Mouse (Mus musculus) heart, postnatal 14 days (tissue): ENCODE data around the gene Ppp1cc. TPM values are rescaled to one million over a fixed set of nuclear protein-coding genes. Genes with fewer than 3 reads are reported as not detected.
"Not testable (repeated sequence)": the region's sequence is repeated elsewhere in the genome, so short reads cannot be mapped to it uniquely, and the experiment has no call there.

Source experiments
- DNase-seq, 2 experiments: peaks; one replicate each; pipeline ENCODE4 v3.0.0; 2021 to 2022
- intact Hi-C: fragments of 180-260 bp; cut with DNase I; formaldehyde crosslinking; loops from one replicate; pipeline ENCODE4 v1.15.1; 2025
- total RNA-seq, 2 experiments: library from RNA; stranded (reverse); gene quantifications; 2 replicates each; pipeline ENCODE4 v1.2.3; 2021

Gene Ppp1cc
- total RNA-seq, 2 experiments from 2014 or later = 121 to 152 TPM

- intact Hi-C loops = loop anchor here (2.0 kb wide), 1 partner anchor 16 kb away; no protein-coding TSS in a partner anchor
- DNase-seq = peak in 1 of 2 experiments; percentile 36
Observed at GRCm38 (mm10) chr5:122158557-122159515, 758 bp downstream of the Ppp1cc start.

GRCm38 (mm10) chr5:122163194-122163593 is 5.1 kb downstream of the Ppp1cc start:
- DNase-seq = no peak
- intact Hi-C loops = no loop called here

DNA sequence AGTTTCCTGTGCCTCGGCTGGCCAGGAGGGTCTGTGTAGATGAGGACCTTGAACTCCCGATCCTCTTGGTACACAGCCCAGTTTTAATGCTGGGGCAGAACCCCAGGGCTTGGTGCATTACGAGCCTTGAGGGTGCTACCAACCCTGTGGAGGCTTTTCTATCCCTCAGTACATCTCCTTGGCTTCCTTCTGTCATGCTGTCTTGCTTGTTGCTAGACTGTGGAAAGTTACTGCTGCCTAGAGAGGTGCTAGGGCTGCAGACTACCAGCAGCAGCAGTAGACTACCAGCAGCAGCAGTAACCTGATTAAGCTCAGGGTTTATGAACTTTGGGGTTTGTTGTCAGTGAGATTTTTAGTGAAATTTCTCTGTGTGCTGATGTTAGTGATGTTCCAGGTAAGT is 5.9 kb downstream of the Ppp1cc start:
- intact Hi-C loops = no loop called here
- DNase-seq = no peak

- intact Hi-C loops = no loop called here
- DNase-seq = peak; percentile 38 to 56
Observed at GRCm38 (mm10) chr5:122165233-122165915, 7.3 kb downstream of the Ppp1cc start.

- intact Hi-C loops = no loop called here
Observed at GRCm38 (mm10) chr5:122166636-122167161, 8.6 kb downstream of the Ppp1cc start.

DNA sequence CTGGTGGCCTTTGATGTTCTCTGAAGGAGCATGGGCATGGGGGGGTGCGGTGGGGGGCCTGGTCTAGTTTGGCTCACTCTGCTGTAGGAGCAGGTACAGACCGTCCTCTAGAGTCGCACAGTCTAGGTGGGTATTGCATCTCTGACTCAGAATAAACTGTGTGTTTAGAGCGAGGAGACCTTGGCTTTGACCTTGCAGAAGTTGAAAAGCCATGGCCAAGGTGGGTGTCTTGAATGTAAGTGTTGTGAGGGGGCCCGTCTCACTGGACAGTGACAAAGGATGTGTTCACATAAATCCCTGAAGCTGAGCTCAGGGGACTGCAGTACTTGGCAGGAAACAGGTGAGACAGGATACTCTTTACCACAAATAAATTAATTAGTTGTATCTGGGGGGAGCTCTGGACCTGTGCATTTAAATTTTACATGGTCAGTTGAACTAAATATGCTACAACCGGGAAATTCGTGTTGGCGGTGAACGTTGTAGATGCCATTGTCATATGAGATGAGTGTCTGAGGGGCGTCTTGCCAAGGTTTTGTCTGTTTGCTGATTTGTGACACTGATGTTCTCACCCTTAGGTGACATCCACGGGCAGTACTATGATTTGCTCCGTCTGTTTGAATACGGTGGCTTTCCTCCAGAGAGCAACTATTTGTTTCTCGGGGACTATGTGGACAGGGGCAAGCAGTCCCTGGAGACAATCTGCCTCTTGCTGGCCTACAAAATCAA is 10.4 kb downstream of the Ppp1cc start:
- intact Hi-C loops = no loop called here
- no peak for DNase-seq

More at GRCm38 (mm10) chr5:122166636-122167161, 8.6 kb downstream of the Ppp1cc start:
- no peak for DNase-seq

GRCm38 (mm10) chr5:122171058-122171457 is 13.0 kb downstream of the Ppp1cc start:
- DNase-seq = no peak
- intact Hi-C loops = no loop called here

GRCm38 (mm10) chr5:122175402-122175801 is 17.3 kb downstream of the Ppp1cc start:
- no peak for DNase-seq
- intact Hi-C loops = loop anchor here (5.0 kb wide), 1 partner anchor 72 kb away; no protein-coding TSS in a partner anchor

GRCm38 (mm10) chr5:122175961-122176360 is 17.9 kb downstream of the Ppp1cc start:
- no peak for DNase-seq
- intact Hi-C loops = loop anchor here (1.0 to 5.0 kb wide), 2 partner anchors 45 to 71 kb away; no protein-coding TSS in a partner anchor

DNA sequence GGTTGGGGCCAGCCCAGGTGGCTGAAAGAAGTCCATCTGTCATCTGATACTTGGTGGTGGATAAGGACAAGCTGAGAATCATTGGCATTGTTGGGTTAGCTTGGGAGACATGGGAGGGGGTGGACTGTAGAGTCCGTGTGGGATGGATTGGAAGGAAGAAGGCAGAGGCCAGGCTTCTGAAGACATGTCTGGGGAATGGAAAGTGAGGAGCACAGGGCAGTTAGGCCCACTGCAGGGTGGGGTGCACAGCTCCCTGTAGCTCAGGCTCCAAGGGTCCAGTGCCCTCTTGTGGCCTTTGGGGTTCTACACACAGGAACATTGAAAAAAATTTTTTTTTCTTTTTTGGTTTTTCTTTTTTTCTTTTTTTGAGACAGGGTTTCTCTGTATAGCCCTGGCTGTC is 18.3 kb downstream of the Ppp1cc start:
- intact Hi-C loops = loop anchor here (1.0 to 5.0 kb wide), 2 partner anchors 45 to 71 kb away; no protein-coding TSS in a partner anchor
- peak; percentile 59 to 77 for DNase-seq

GRCm38 (mm10) chr5:122179665-122180064 is 21.6 kb downstream of the Ppp1cc start:
- DNase-seq = no peak
- intact Hi-C loops = loop anchor here (5.0 kb wide), 1 partner anchor 68 kb away; no protein-coding TSS in a partner anchor

GRCm38 (mm10) chr5:122184283-122184806 is 26.3 kb downstream of the Ppp1cc start:
- DNase-seq = no peak
- intact Hi-C loops = no loop called here

- DNase-seq, intact Hi-C loops: not testable (repeated sequence)
Observed at GRCm38 (mm10) chr5:122184858-122185257, 26.8 kb downstream of the Ppp1cc start.

- intact Hi-C loops = no loop called here
- DNase-seq = no peak
Observed at GRCm38 (mm10) chr5:122189115-122189514, 31.0 kb downstream of the Ppp1cc start.

DNA sequence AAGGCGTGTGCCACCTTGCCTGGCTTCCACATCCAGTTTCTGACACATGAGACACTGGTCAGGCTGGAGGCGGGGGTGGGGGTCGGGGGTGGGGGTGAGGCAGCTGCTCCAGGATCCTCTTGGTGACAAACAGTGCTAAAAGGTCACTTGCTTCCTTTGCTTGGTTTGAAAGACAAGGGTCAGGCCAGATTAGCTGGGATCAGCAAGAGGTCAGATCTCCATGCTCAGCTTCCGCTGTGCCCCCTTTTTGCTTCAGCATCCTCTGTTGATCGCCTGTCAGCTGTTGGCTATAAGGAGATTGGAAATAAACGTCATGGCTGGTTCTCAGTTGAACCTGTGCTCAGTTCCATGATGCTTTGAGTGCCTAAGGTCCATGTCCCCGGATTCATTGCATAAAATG is 32.4 kb downstream of the Ppp1cc start:
- DNase-seq = no peak
- intact Hi-C loops = no loop called here

DNA sequence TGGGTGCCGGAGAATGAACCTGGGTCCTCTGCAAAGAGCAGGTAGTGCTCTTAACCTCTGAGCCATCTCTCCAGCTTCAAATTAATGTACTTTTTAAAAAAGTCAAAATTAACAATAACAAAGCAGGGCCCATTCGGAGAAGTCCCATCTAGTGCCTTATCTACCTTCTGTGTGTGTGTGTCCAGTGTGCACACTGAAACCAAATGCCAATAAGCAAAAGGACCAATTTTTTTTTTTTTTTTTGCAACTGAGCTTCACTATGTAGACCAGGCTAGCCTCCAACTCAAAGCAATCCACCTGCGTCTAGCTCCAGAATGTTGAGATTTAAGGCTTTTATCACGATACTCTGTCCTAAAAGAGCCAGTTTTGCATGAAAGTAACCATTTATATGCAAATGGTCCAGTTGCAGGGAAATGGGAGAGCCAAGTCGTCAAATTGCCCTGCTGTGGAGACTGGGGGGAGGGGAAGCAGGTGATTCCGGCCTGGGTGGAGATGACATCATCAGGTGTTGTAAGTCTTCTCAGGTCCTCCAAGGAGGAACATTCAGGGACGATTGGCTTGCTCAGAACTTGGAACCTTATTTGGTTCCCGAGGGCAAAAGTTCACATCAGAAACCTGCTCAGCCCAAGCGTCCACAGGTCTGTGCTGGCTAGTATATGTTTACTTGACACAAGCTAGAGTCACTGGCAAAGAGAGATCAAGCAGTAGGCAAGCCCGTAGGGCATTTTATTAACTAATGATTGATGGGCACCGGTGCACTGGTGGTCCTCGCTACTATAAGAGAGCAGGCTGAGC is 33.4 kb downstream of the Ppp1cc start:
- DNase-seq = no peak
- intact Hi-C loops = no loop called here

DNA sequence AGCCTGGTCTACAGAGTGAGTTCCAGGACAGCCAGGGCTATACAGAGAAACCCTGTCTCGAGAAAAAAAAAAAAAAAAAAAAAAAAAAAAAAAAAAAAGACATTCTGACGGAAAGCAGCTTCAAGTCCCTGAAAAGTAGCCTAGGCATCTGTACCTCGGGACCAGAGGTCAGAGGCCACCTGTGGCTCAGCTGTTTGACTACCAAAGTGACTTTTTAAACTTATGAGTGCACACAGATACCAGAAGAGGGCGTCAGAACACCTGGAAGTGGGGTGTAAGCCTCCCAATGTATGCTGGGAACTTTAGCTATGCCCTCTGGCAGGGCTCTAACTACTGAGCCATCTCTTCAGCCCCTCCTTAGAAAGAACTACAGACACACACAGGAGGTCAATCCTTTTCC is 34.3 kb downstream of the Ppp1cc start:
- intact Hi-C loops = no loop called here
- DNase-seq = no peak

GRCm38 (mm10) chr5:122200872-122201271 is 42.8 kb downstream of the Ppp1cc start:
- intact Hi-C loops = no loop called here
- DNase-seq = no peak

DNA sequence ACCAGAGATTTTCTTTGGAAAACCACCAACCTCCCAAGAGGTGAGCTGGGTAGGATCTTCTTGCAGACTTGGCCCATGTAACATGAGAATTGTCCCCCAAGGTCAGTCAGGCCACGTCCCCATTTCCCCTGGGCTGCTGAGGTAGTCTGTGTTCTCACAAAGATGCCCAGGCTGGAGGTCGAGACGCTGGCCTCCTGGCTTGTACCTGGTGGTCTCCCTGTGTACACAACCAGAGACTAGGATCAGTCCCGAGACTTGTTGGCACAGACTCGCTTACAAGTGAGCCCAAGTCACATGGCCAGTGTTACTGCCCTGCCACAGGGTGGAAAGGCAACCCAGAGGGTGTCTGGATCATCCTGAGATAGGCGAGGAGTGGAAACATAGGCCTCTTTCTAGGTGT is 43.8 kb downstream of the Ppp1cc start:
- intact Hi-C loops = no loop called here
- no peak for DNase-seq
